Mouse (Mus musculus): Measurements from ENCODE around the gene Mef2a.

DNA sequence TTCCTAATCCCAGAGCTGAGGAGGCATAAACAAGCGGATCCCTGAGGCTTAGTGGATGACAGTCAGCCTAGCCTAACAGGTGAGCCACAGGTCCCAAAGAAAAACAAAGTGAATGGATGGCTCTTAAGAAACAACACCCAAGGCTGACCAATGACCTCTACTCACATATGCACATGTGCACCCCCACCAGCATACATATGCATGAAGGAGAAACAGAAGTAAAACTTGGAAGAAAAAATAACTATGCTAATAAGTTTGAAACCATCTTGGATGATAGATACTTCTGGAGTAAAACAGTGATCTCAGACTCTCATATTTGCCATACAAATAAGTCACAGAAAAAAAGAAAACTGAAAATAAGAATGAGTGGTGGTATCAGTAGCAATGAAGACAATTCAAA is 28.2 kb downstream of the Mef2a start:
- TF ChIP-seq POLR2A (IDR thresholded peaks at IDR 0.05; ENCODE audit: low read depth, low read length) (no peak), CTCF (IDR thresholded peaks at IDR 0.05; ENCODE audit: extremely low read depth, insufficient read depth, insufficient read length, insufficient replicate concordance) (no peak)

Data from spleen, adult 2 months (tissue).